Mouse (Mus musculus): ENCODE data around the gene S100a2. TPM values are rescaled to one million over a fixed set of nuclear protein-coding genes. Genes with fewer than 3 reads are reported as not detected.

S100a2 gene
- polyA plus RNA-seq, 1 experiment = not detected

DNA sequence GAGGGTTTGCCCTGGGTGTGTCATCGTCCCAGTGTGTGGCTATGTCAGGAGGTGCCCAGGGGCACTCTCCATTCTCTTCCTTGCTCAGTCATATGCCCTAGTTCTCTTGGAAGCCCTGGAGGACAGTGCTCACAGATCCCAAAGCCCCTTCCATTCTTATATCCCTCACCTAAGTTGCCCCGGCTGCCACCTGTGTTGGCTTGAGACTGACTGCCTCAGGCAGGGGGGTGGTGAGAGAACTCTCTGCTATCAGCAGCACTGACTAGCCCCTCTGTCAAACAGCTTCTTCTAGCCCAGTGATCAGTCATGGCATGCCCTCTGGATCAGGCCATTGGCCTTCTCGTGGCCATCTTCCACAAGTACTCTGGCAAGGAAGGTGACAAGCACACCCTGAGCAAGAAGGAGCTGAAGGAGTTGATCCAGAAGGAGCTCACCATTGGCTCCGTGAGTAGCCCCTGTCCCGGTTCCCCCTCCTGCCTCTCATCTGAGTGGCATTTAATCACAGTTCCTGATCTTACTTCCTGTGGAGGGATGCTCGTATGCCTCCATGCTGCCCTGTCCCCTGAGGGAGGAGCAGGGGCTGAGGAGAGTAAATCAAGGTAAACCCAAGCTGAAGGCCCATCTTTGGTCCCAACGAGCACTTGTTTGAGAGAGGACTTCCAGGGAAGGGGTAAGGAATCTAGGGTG, 23.6 kb downstream of the S100a2 start:
- DNase-seq (ENCODE audit: low read depth, low spot score) = no peak
- WGBS = 25% methylated on average over 7 of the region's 7 CpGs

DNA sequence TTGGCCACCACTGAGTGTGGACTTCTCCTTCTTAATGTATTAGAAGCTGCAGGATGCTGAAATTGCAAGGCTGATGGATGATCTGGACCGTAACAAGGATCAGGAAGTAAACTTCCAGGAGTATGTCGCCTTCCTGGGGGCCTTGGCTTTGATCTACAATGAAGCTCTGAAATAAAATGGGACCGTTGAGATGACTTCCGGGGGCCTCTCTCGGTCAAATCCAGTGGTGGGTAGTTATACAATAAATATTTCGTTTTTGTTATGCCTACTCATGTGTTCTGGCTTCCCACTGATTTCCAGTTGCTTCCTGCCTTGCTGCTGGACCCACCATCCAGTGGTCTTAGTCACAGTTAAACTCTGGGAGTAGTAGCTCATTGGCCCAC, 24.1 kb downstream of the S100a2 start:
- WGBS = 18% methylated on average over 6 of the region's 6 CpGs
- DNase-seq (ENCODE audit: low read depth, low spot score) = no peak

- 8% methylated on average over 11 of the region's 11 CpGs for WGBS
- peak; percentile 81 for DNase-seq (ENCODE audit: low read depth, low spot score)
Observed at GRCm38 (mm10) chr3:90614611-90615251, 24.7 kb downstream of the S100a2 start.

DNA sequence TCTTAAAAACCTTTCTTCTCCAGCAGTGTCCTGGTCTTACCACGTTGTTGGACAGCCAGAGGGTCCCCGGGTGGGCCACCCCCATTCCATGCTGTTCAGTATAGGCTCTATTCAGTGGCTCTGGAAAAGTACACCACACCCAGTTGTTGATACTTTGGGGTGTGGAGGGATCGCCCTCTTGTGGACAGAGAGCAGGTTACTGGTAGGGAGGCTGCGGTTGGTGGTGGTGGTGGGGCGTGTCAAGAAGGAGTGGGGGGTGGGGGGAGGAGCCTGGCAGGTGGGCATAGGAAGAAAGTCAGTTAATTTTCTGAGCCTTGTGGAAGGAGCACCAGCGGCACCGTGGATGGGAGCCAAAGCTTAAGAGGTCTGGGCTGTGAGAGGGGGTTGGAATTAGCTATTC, 25.4 kb downstream of the S100a2 start:
- 5% methylated on average over 7 of the region's 7 CpGs for WGBS
- DNase-seq (ENCODE audit: low read depth, low spot score) = no peak

DNA sequence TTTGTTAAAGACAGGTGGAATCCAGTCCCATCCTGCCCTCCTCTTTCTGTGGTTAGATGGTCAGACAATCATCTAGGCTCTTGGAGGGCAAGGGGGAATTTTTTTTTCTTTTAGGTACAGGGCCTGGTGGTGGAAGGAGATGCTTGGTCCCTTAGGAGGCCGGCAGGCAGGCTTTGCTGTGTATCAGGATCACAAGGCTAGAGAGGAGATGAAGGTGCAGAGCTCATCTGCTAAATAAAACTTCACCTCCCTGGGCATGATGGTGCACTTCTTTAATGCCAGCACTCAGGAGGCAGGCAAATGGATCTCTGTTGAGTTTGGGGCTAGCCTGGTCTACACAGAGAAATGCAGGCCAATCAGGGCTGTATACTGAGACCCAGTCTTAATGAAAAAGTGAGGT, 25.9 kb downstream of the S100a2 start:
- DNase-seq (ENCODE audit: low read depth, low spot score) = no peak
- WGBS = 50% methylated on average over 1 of the region's 1 CpGs

DNA sequence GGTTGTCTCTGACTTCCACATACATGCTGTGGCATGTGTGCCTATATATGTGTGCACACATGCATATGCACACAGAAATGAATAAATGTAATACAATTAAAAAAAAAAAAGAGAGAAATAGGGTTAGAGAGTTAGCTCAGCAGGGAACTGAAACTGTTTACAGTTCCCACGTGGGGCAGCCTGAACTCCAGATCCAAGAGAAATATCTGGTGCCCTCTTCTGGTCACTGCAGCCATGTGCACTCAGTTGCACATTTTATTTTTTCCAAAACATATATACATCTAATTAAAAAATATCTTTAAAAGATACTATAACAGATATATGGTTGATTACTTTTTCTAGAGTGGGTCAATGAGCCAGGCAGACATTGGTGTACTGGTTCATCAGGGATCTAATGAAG, 27.5 kb downstream of the S100a2 start:
- no peak for DNase-seq (ENCODE audit: low read depth, low spot score)
- WGBS = 10% methylated on average over 1 of the region's 1 CpGs

DNA sequence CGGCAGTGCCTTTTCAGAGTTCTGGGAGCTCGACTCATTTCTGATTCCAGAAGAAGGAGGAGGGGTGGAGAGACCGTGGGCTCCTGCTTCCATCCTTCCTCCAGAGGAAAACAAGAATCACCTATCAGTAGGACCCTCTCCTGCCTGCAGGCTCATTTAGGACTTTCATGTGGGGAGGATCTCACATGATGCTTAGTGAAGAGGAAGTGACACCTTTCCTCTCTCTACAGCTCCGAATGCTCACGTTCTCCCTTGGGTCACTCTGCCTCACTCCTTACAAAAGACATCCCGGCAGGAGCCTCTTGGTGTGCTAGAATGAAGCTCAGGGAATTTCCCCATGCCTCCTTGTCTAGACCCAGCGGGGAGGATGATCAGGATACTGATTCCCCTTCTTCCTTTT, 31.5 kb downstream of the S100a2 start:
- WGBS = 30% methylated on average over 7 of the region's 7 CpGs
- no peak for DNase-seq (ENCODE audit: low read depth, low spot score)

- 3% methylated on average over 2 of the region's 2 CpGs for WGBS
- DNase-seq (ENCODE audit: low read depth, low spot score) = no peak
Observed at GRCm38 (mm10) chr3:90623435-90624071, 33.5 kb downstream of the S100a2 start.

- WGBS = 63% methylated on average over 5 of the region's 5 CpGs
- no peak for DNase-seq (ENCODE audit: low read depth, low spot score)
Observed at GRCm38 (mm10) chr3:90625496-90625895, 35.4 kb downstream of the S100a2 start.

GRCm38 (mm10) chr3:90626266-90627021, 36.4 kb downstream of the S100a2 start:
- 26% methylated on average over 9 of the region's 9 CpGs for WGBS
- DNase-seq (ENCODE audit: low read depth, low spot score) = no peak

- no peak for DNase-seq (ENCODE audit: low read depth, low spot score)
- 55% methylated on average over 5 of the region's 5 CpGs for WGBS
Observed at GRCm38 (mm10) chr3:90627366-90627765, 37.3 kb downstream of the S100a2 start.

DNA sequence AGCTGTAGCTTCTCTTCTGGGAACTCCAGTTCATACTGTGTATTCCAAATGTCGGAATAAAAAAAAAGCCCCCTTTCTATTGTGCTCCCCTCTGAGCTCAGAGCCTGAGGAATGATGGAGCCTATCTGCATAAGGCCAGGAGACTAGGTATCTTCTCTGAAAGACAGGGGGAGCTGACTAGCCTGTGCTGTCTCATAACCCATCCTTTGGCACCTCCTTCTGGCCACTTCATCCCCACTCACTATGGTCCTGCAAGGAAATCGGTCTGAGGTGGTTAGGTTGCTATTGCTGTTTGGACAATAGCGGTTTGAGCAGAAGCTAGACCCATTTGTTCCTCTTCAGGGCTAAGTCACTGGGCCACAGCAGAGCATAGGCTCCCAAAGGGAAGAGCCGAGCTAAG, 37.8 kb downstream of the S100a2 start:
- WGBS = 28% methylated on average over 4 of the region's 4 CpGs
- no peak for DNase-seq (ENCODE audit: low read depth, low spot score)

- WGBS = 84% methylated on average over 2 of the region's 2 CpGs
- DNase-seq (ENCODE audit: low read depth, low spot score) = no peak
Observed at GRCm38 (mm10) chr3:90629298-90629697, 39.3 kb downstream of the S100a2 start.

DNA sequence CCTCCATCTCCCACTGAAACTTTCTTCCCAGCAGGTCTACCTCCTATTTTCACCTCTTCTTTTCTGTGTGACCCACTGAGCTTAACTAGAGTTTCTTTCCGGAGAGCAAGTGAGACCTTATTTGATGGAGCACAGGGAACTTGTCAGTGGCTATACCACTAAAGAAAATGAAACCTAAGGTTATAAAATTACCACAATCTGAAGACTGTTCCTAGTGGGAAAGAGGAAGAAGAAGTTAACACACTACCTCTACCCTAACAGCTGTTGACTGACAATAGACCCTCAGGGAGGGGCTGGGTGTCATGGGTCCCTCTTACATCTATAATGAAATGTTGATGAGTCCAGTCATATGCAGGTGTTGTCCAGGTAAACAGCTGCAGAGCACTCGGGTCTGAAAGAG, 41.9 kb downstream of the S100a2 start:
- WGBS = 80% methylated on average over 2 of the region's 2 CpGs
- no peak for DNase-seq (ENCODE audit: low read depth, low spot score)

DNA sequence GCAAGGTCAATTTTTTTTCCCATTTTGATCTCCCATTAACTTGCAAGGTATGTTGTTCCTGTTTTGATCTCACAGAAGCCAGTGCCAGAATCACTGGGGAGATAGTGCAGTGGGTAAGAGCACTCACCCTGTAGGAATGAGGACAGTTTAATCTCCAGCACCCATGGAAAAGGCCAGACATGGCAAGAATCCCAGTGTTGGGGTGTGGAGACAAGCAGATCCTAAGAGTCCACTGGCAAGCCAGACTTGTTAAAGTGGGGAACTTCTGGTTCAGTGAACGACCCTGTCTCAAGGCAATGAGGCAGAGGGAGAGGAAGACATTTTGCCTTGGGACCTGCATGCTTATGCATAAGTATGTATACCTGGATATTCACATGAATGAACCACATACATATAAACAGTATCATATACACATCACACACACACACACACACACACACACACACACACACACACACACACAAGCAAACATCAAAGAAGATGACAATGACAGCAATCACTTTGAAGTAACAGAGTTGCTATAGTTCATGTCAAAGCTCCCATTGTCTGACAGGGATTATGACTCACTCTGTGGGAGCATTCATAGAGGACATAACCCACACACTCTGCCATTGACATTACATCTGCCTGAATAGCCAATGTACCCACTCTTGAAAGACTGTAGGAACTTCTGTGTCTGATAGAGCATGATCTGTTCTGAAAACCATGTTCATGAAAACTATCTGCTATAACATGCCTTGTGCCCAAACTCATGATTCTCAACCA, 48.6 kb downstream of the S100a2 start:
- WGBS = 17% methylated on average over 1 of the region's 1 CpGs
- DNase-seq (ENCODE audit: low read depth, low spot score) = no peak

- DNase-seq (ENCODE audit: low read depth, low spot score) = no peak
- 57% methylated on average over 7 of the region's 7 CpGs for WGBS
Observed at GRCm38 (mm10) chr3:90639511-90640154, 49.6 kb downstream of the S100a2 start.

DNA sequence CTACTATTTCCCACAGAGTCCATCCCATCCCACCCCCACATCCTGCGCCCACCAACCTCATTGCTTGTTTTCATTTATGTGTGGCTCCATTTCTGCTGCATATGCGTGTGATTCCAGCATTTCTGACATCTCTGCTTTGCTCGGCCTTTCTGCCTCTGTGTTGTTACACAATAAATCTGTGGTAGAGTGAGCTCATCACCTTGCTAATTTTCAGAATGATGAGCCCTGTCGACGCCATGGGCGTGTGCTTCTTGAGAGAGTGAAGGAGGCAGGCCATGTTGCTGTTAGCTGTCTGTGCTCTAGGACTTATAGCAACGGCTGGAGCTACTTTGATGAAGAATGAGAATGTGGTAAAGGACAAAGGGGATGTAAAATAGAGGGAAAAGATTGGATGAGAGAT, 50.9 kb downstream of the S100a2 start:
- 83% methylated on average over 7 of the region's 7 CpGs for WGBS
- no peak for DNase-seq (ENCODE audit: low read depth, low spot score)

All from large intestine, adult 2 months (tissue).